Mouse (Mus musculus): ENCODE data around the gene Tenm4. TPM values are rescaled to one million over a fixed set of nuclear protein-coding genes. Genes with fewer than 3 reads are reported as not detected.

Gene Tenm4
- total RNA-seq, 1 experiment: 38.9 TPM

DNA sequence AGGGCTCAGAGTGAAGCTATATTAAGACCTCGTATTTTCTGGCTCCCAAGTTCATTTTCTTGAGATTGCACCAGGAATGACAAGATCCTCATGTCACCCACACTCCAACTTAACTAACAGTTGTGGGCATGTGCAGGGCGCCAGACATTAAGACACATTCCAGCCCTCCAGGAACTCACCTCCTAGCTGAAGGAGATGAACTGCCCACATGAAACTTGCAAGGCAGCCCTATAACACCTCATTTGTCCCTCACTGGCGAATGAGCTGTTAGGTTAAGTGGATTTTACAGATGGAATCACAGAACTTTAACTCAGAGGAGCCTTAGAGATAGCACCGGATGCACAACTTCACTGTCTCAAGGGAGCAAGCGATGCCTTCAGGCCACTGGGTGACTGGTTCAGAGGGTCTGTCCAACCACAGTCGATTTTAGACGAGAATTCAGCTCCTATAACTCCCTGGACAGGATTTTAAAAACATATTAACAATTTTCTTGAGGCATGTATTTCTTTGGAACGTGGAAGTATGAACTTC is 495.4 kb downstream of the Tenm4 start:
- DNase-seq (ENCODE audit: low read depth, low spot score): no peak
- no peak overlapping the region for H3K4me3 ChIP-seq (ENCODE audit: insufficient read depth in 1 of 2, low read depth in 1 of 2, low read length in 2 of 2, poor library complexity in 1 of 2, severe bottlenecking in 1 of 2)
- peaks cover 1 to 2% of the 10 kb centered on the region in 2 experiments; a peak in 1 of 4 replicates for H3K4me1 ChIP-seq (ENCODE audit: control insufficient read depth in 2 of 2, insufficient read depth in 2 of 2, low read length in 2 of 2, poor library complexity in 1 of 2)

DNA sequence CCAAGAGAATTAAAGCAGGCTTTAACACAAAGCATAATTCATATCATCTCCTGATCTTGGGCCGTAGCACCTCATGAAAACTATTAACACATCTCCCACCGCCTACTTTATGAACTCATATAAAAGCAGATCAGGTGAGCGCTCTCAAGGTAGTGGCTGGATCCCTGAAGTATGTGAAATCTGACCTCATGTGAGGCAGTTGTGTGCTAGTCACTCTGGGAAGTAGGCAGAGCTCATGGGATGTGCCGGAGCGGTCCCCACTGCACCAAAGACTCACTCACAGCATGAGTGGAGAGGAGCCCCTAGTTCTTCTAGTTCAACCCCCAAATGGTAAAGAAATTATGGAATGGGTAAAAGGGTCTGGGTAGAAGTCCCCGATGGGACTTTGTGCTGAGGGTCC is 496.6 kb downstream of the Tenm4 start:
- H3K27ac ChIP-seq (ENCODE audit: insufficient read depth, low read depth, low read length, poor library complexity, severe bottlenecking): no peak overlapping the region
- TF ChIP-seq MAFK (IDR thresholded peaks at IDR 0.05; ENCODE audit: insufficient read depth, low read depth, low read length): no peak
- no peak for TF ChIP-seq CHD2 (IDR thresholded peaks at IDR 0.05; ENCODE audit: low read depth, low read length)
- TF ChIP-seq HCFC1 (IDR thresholded peaks at IDR 0.05; ENCODE audit: borderline replicate concordance, insufficient read depth, low read length): no peak
- TF ChIP-seq ZC3H11A (IDR thresholded peaks at IDR 0.05; ENCODE audit: borderline replicate concordance, low read depth, low read length): no peak
- TF ChIP-seq ZNF384 (IDR thresholded peaks at IDR 0.05; ENCODE audit: low read depth, low read length): no peak
- H3K9me3 ChIP-seq (ENCODE audit: control insufficient read depth, insufficient read depth, low read depth, low read length): no peaks in the 10 kb centered on the region
- H3K9ac ChIP-seq (ENCODE audit: insufficient read depth, low read depth, low read length, poor library complexity, severe bottlenecking): no peak overlapping the region
- no peak for DNase-seq (ENCODE audit: low read depth, low spot score)
- no peaks in the 10 kb centered on the region for H3K36me3 ChIP-seq (ENCODE audit: control insufficient read depth, insufficient read depth, low read length, poor library complexity, severe bottlenecking)
- in situ Hi-C loops (cut with MboI; ENCODE audit: low sequenced_read_pairs in 2 of 2, unreplicated experiment in 2 of 2): no loop called here
- peaks cover 3 to 4% of the 10 kb centered on the region in 2 experiments; a peak in 2 of 4 replicates for H3K4me1 ChIP-seq (ENCODE audit: control insufficient read depth in 2 of 2, insufficient read depth in 2 of 2, low read length in 2 of 2, poor library complexity in 1 of 2)
- no peak overlapping the region for H3K4me3 ChIP-seq (ENCODE audit: insufficient read depth in 1 of 2, low read depth in 1 of 2, low read length in 2 of 2, poor library complexity in 1 of 2, severe bottlenecking in 1 of 2)

More for the DNA sequence above, 495.4 kb downstream of the Tenm4 start:
- Histone ChIP-seq H3K36me3 (ENCODE audit: control insufficient read depth, insufficient read depth, low read length, poor library complexity, severe bottlenecking) (no peaks in the 10 kb centered on the region), H3K9me3 (ENCODE audit: control insufficient read depth, insufficient read depth, low read depth, low read length) (no peaks in the 10 kb centered on the region), H3K9ac (ENCODE audit: insufficient read depth, low read depth, low read length, poor library complexity, severe bottlenecking) (no peak overlapping the region), H3K27ac (ENCODE audit: insufficient read depth, low read depth, low read length, poor library complexity, severe bottlenecking) (no peak overlapping the region)
- in situ Hi-C loops (cut with MboI; ENCODE audit: low sequenced_read_pairs in 2 of 2, unreplicated experiment in 2 of 2): no loop called here
- no peak for TF ChIP-seq ZNF384 (IDR thresholded peaks at IDR 0.05; ENCODE audit: low read depth, low read length)

DNA sequence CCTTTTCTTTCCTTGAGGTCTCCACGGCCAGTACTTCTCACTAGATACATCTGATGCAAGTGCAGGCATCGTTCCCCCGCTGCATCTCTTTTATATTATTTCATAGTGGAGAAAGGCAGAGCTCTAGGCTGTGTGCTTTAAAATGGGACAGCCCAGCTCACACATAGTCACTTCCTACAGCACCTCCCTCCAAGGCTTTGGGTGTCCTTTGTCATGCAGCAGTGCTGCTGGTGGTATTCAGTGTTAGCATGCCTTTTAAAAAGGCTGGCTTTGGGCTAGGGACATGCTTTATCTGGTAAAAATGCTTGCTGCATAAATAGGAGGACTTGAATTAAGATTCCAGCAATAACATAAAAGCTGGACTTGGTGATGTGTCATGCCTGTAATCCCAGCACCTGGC is 499.0 kb downstream of the Tenm4 start:
- H3K9me3 ChIP-seq (ENCODE audit: control insufficient read depth, insufficient read depth, low read depth, low read length): no peaks in the 10 kb centered on the region
- TF ChIP-seq ZC3H11A (IDR thresholded peaks at IDR 0.05; ENCODE audit: borderline replicate concordance, low read depth, low read length) (no peak), MAFK (IDR thresholded peaks at IDR 0.05; ENCODE audit: insufficient read depth, low read depth, low read length) (no peak), ZNF384 (IDR thresholded peaks at IDR 0.05; ENCODE audit: low read depth, low read length) (no peak), CHD2 (IDR thresholded peaks at IDR 0.05; ENCODE audit: low read depth, low read length) (no peak), HCFC1 (IDR thresholded peaks at IDR 0.05; ENCODE audit: borderline replicate concordance, insufficient read depth, low read length) (no peak)
- H3K9ac ChIP-seq (ENCODE audit: insufficient read depth, low read depth, low read length, poor library complexity, severe bottlenecking): no peak overlapping the region
- H3K4me3 ChIP-seq (ENCODE audit: insufficient read depth in 1 of 2, low read depth in 1 of 2, low read length in 2 of 2, poor library complexity in 1 of 2, severe bottlenecking in 1 of 2): no peak overlapping the region
- peaks cover 4 to 5% of the 10 kb centered on the region in 2 experiments; a peak in 2 of 4 replicates for H3K4me1 ChIP-seq (ENCODE audit: control insufficient read depth in 2 of 2, insufficient read depth in 2 of 2, low read length in 2 of 2, poor library complexity in 1 of 2)
- no peak overlapping the region for H3K27ac ChIP-seq (ENCODE audit: insufficient read depth, low read depth, low read length, poor library complexity, severe bottlenecking)
- in situ Hi-C loops (cut with MboI; ENCODE audit: low sequenced_read_pairs in 2 of 2, unreplicated experiment in 2 of 2): no loop called here
- DNase-seq (ENCODE audit: low read depth, low spot score): no peak
- H3K36me3 ChIP-seq (ENCODE audit: control insufficient read depth, insufficient read depth, low read length, poor library complexity, severe bottlenecking): no peaks in the 10 kb centered on the region

DNA sequence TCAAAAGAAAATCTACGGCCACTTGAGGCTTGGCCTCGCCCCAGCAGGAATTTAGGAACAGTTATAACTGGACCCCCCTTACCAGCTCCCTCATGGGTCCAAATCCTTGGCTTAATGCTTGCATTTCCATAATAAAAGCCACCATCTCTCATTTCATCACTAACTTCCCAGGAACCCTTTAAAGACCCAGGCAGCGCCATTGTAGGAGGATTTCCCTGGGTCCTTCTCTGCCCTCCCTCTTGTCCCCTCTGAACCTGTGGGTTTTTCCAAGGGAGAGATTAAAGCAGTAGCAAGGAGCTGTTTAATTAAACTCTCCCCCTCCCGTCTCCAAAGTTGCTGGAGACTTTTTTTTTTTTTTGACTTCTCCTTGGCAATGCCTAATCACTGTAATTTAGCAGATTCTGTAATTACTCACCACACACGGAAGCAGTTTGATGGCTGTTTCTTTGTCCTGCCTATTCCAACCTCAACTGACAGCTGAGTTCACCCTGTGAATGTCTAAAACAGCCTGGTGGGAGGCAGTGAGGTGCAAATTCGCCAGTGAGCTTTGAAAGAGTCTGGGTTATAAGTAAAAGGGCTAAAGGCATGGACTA is 501.4 kb downstream of the Tenm4 start:
- in situ Hi-C loops (cut with MboI; ENCODE audit: low sequenced_read_pairs in 2 of 2, unreplicated experiment in 2 of 2): no loop called here
- no peak for TF ChIP-seq ZC3H11A (IDR thresholded peaks at IDR 0.05; ENCODE audit: borderline replicate concordance, low read depth, low read length)
- TF ChIP-seq MAFK (IDR thresholded peaks at IDR 0.05; ENCODE audit: insufficient read depth, low read depth, low read length): no peak
- TF ChIP-seq ZNF384 (IDR thresholded peaks at IDR 0.05; ENCODE audit: low read depth, low read length): peak; percentile 41; the same call in 1 of the 2 replicates
- TF ChIP-seq CHD2 (IDR thresholded peaks at IDR 0.05; ENCODE audit: low read depth, low read length): no peak
- Histone ChIP-seq H3K9ac (ENCODE audit: insufficient read depth, low read depth, low read length, poor library complexity, severe bottlenecking) (no peak overlapping the region), H3K36me3 (ENCODE audit: control insufficient read depth, insufficient read depth, low read length, poor library complexity, severe bottlenecking) (no peaks in the 10 kb centered on the region), H3K27ac (ENCODE audit: insufficient read depth, low read depth, low read length, poor library complexity, severe bottlenecking) (no peak overlapping the region), H3K4me3 (ENCODE audit: insufficient read depth in 1 of 2, low read depth in 1 of 2, low read length in 2 of 2, poor library complexity in 1 of 2, severe bottlenecking in 1 of 2) (no peak overlapping the region), H3K9me3 (ENCODE audit: control insufficient read depth, insufficient read depth, low read depth, low read length) (no peaks in the 10 kb centered on the region), H3K4me1 (ENCODE audit: control insufficient read depth in 2 of 2, insufficient read depth in 2 of 2, low read length in 2 of 2, poor library complexity in 1 of 2) (peaks cover 4 to 5% of the 10 kb centered on the region in 2 experiments; a peak in 2 of 4 replicates)
- DNase-seq (ENCODE audit: low read depth, low spot score): peak; percentile 34

DNA sequence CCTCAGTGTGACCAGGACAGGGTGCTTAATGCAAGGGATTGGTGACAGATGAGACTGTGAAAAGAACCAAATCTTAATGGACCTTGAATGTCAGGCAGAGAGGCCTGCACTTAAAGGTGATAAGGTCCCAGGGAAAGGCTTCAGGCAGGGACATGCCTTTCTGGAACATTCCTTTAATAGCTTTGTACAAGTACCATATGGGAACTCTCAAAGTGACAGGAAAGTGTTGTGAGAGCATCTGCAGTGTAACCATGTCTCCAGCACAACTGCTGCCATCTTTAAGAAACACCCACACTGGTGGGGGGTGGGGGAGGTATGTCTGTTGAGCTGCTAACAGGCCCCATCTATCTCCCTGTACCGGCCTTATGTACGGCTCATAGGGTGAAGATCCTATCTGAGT is 506.0 kb downstream of the Tenm4 start:
- in situ Hi-C loops (cut with MboI; ENCODE audit: low sequenced_read_pairs in 2 of 2, unreplicated experiment in 2 of 2): no loop called here
- no peak for DNase-seq (ENCODE audit: low read depth, low spot score)
- H3K27ac ChIP-seq (ENCODE audit: insufficient read depth, low read depth, low read length, poor library complexity, severe bottlenecking): no peak overlapping the region
- H3K4me1 ChIP-seq (ENCODE audit: control insufficient read depth in 2 of 2, insufficient read depth in 2 of 2, low read length in 2 of 2, poor library complexity in 1 of 2): peaks cover 3 to 4% of the 10 kb centered on the region in 2 experiments; a peak in 2 of 4 replicates
- TF ChIP-seq ZNF384 (IDR thresholded peaks at IDR 0.05; ENCODE audit: low read depth, low read length) (no peak), HCFC1 (IDR thresholded peaks at IDR 0.05; ENCODE audit: borderline replicate concordance, insufficient read depth, low read length) (no peak), ZC3H11A (IDR thresholded peaks at IDR 0.05; ENCODE audit: borderline replicate concordance, low read depth, low read length) (no peak), CHD2 (IDR thresholded peaks at IDR 0.05; ENCODE audit: low read depth, low read length) (no peak), MAFK (IDR thresholded peaks at IDR 0.05; ENCODE audit: insufficient read depth, low read depth, low read length) (no peak)
- no peaks in the 10 kb centered on the region for H3K9me3 ChIP-seq (ENCODE audit: control insufficient read depth, insufficient read depth, low read depth, low read length)
- no peak overlapping the region for H3K4me3 ChIP-seq (ENCODE audit: insufficient read depth in 1 of 2, low read depth in 1 of 2, low read length in 2 of 2, poor library complexity in 1 of 2, severe bottlenecking in 1 of 2)
- no peaks in the 10 kb centered on the region for H3K36me3 ChIP-seq (ENCODE audit: control insufficient read depth, insufficient read depth, low read length, poor library complexity, severe bottlenecking)
- no peak overlapping the region for H3K9ac ChIP-seq (ENCODE audit: insufficient read depth, low read depth, low read length, poor library complexity, severe bottlenecking)
